Mouse (Mus musculus) sigmoid colon, adult 10 weeks (tissue): ENCODE data around the gene Gm428. TPM values are rescaled to one million over a fixed set of nuclear protein-coding genes. Genes with fewer than 3 reads are reported as not detected.

Experiments
- polyA plus RNA-seq: library from polyadenylated mRNA; stranded (reverse); fragments of 350-450 nt; fragmentation: Illumina TruSeq; extraction: RNeasy Lipid Tissue Mini Kit (QIAGEN cat#74804); gene quantifications from one replicate; pipeline ENCODE4 v1.2.3, GENCODE M21; 2014; ENCODE audit warnings: low read depth, low replicate concordance

Gene Gm428
- not detected for polyA plus RNA-seq

GRCm38 (mm10) chr4:73683216-73683615 is at the start of gene Gm428:
Gene Gm428 (plus strand): TSS chr4:73683516.

GRCm38 (mm10) chr4:73637821-73638220 is 45.5 kb upstream of the Gm428 start, which contains the start of gene Gm11236:
Gene Gm11236 (plus strand): TSS chr4:73638121.

GRCm38 (mm10) chr4:73668054-73668453 is 15.3 kb upstream of the Gm428 start, which contains the start of gene Gm11239:
Gene Gm11239 (plus strand): TSS chr4:73668354.

Other genes starting within 250 kb of the Gm428 start
- not detected for gene Gm11238, start 75.6 kb upstream of the Gm428 start, polyA plus RNA-seq
- gene Gm11237, start 60.5 kb upstream of the Gm428 start, polyA plus RNA-seq = not detected
- gene Gm11236, start 45.4 kb upstream of the Gm428 start, polyA plus RNA-seq = not detected
- gene Gm11239, start 15.2 kb upstream of the Gm428 start, polyA plus RNA-seq = not detected
- 202 TPM for gene Rasef, start 107.5 kb downstream of the Gm428 start, polyA plus RNA-seq
- not detected for gene Gm11758, start 192.8 kb downstream of the Gm428 start, polyA plus RNA-seq
- not detected for gene Gm11757, start 207.6 kb downstream of the Gm428 start, polyA plus RNA-seq
- not detected for gene Gm13871, start 222.4 kb downstream of the Gm428 start, polyA plus RNA-seq
- gene Gm11756, start 237.2 kb downstream of the Gm428 start, polyA plus RNA-seq = not detected